Mouse (Mus musculus): ENCODE measurements around the gene Pde4d. TPM values are rescaled to one million over a fixed set of nuclear protein-coding genes. Genes with fewer than 3 reads are reported as not detected.

The Pde4d gene
- polyA plus RNA-seq, 1 experiment from 2014 or later = 14.6 TPM

DNA sequence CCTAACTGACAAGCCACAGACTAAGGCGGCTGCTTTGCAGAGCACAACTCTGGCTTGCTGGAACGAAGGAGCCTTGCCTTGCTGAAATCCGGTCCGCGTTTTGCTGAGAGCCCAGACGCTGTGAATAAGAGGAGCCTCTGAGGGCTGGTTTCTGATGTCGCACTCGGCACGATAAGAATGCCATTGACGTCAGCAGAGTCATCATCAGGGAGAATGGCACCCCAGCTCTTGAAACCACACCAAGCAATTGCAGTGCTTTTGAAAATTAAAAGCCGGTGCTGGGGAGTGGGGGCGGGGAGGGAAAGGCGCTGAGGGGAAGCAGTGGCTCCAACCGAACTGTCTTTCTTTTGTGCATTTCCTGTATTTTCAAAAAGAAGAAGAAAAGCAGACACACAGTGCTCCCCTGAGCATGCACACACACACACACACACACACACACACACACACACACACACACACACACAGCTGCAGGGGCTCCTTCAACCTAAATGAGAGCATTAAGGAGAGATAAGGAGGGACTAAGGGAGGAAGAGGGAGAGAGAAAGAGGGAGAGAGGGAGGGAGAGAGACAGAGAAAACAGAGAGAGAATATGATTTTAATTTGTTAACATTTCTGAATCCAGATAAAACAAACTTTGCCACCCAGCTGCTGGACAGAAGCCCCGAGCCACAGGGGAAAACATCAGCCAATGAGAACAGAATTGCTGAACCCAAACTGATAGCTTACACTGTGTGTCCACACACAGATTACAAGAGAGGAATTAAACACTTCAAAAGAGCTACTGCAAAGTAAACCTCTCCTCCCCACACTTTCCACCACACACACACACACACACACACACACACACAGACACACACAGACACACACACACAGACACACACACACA, 1372.9 kb downstream of the Pde4d start:
- Histone ChIP-seq H3K36me3 (replicated peaks; ENCODE audit: control insufficient read depth, insufficient read depth, low read depth, low read length) (no peaks in the 10 kb centered on the region), H3K4me3 (ENCODE audit: low read depth, low read length) (peak overlapping the region; percentile 9; the same call in 1 of the 2 replicates), H3K9me3 (replicated peaks; ENCODE audit: control insufficient read depth, low read length) (no peaks in the 10 kb centered on the region), H3K9ac (replicated peaks; ENCODE audit: low read length) (peak overlapping the region; percentile 37), H3K27ac (replicated peaks; ENCODE audit: low read depth, low read length) (peak overlapping the region; percentile 81), H3K4me1 (ENCODE audit: control insufficient read depth, insufficient read depth, low read length) (peaks cover 7% of the 10 kb centered on the region), H3K27me3 (ENCODE audit: control insufficient read depth, insufficient read depth, low read length) (no peaks in the 10 kb centered on the region), H3K4me2 (ENCODE audit: low read depth, low read length) (peak overlapping the region; percentile 28)
- DNase-seq (ENCODE audit: low spot score) = peak; percentile 98
- WGBS = under 1% methylated on average over 15 of the region's 15 CpGs
- ATAC-seq (replicated peaks; ENCODE audit: insufficient number of reproducible peaks, low FRiP score, low TSS enrichment, low read depth) = peak; percentile 93

DNA sequence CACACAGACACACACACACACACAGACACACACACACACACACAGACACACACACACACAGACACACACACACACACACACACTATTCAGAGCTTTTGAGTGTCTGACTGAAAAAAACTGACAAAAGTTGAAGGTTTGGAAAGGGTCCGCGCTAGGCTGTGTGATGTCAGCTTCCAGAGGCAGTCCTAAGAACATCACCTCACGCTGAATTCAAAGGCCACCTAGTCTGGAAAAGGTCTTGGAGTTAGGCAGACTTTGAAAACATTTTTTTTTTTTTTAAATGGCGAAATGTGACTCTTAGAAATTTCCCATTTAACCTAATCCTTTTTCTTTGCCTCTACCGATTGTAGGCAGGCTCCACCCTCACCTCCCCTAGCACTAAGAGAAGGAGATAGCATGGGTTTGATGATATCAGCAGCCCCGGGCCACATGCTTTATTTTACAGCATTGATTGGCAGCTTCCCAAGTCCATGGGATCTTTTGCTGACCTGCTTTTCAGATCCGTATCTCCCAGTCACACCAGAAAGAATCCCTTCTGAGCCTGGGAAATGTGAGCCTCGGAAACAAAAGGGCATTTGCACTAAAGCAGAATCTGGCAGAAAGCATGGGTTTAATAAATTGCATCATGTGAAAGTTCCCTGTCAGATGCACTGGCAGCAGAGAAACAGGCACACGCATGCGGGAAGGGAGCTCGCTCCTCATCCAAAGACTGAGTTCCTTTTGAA, 1373.7 kb downstream of the Pde4d start:
- Histone ChIP-seq H3K4me1 (ENCODE audit: control insufficient read depth, insufficient read depth, low read length) (peaks cover 7% of the 10 kb centered on the region), H3K9ac (replicated peaks; ENCODE audit: low read length) (no peak overlapping the region), H3K9me3 (replicated peaks; ENCODE audit: control insufficient read depth, low read length) (no peaks in the 10 kb centered on the region), H3K27ac (replicated peaks; ENCODE audit: low read depth, low read length) (peak overlapping the region; percentile 81), H3K4me2 (ENCODE audit: low read depth, low read length) (no peak overlapping the region; the same call in none of the 2 replicates), H3K27me3 (ENCODE audit: control insufficient read depth, insufficient read depth, low read length) (no peaks in the 10 kb centered on the region), H3K4me3 (ENCODE audit: low read depth, low read length) (no peak overlapping the region), H3K36me3 (replicated peaks; ENCODE audit: control insufficient read depth, insufficient read depth, low read depth, low read length) (no peaks in the 10 kb centered on the region)
- 13% methylated on average over 11 of the region's 11 CpGs for WGBS
- DNase-seq (ENCODE audit: low spot score) (peak; percentile 66), ATAC-seq (replicated peaks; ENCODE audit: insufficient number of reproducible peaks, low FRiP score, low TSS enrichment, low read depth) (0 out of 2 replicates have a peak, but pooled peaks have one; percentile 36)

DNA sequence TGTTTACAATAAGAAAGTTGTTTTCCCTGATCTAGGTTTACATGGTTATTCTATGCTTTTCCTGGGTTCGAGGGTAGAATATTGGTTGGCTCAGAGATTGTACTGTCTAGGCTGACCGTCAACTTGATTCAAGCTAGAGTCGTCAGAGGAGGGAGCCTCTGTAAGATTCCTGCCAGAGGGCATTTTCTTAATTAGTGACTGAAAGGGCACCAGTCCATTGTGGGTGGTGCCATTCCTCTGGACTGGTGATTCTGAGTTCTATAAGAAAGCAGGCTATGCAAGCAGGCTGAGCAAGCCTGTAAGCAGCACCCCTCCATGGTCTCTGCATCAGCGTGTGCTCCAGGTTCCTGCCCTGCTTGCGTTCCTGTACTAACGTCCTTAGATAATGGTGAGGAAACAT, 1376.1 kb downstream of the Pde4d start:
- Histone ChIP-seq H3K9me3 (replicated peaks; ENCODE audit: control insufficient read depth, low read length) (no peaks in the 10 kb centered on the region), H3K4me1 (ENCODE audit: control insufficient read depth, insufficient read depth, low read length) (peaks cover 5% of the 10 kb centered on the region), H3K36me3 (replicated peaks; ENCODE audit: control insufficient read depth, insufficient read depth, low read depth, low read length) (no peaks in the 10 kb centered on the region), H3K4me2 (ENCODE audit: low read depth, low read length) (no peak overlapping the region), H3K9ac (replicated peaks; ENCODE audit: low read length) (no peak overlapping the region), H3K27ac (replicated peaks; ENCODE audit: low read depth, low read length) (no peak overlapping the region), H3K27me3 (ENCODE audit: control insufficient read depth, insufficient read depth, low read length) (no peaks in the 10 kb centered on the region), H3K4me3 (ENCODE audit: low read depth, low read length) (no peak overlapping the region)
- WGBS = 78% methylated on average over 6 of the region's 6 CpGs
- DNase-seq (ENCODE audit: low spot score) = no peak
- ATAC-seq (replicated peaks; ENCODE audit: insufficient number of reproducible peaks, low FRiP score, low TSS enrichment, low read depth) = no peak

DNA sequence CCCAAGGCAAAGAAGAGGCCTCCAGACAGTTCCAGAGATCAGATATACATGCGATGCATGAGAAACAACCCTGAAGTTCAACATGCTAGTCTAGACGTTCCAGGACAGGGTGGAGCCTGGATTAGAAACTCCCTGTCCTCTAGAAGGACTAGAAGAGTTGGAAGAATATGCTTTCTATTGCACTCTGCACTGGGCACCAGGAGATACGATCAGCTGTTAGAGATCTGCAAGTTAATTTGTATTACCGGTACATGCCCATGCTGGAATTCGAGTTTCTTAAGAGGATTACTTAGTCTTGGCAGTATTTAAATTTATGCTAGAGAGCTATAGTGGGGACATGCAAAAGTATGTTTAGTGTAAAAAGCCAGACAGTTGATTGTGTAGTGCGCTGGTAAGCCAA, 1377.6 kb downstream of the Pde4d start:
- 91% methylated on average over 6 of the region's 6 CpGs for WGBS

DNA sequence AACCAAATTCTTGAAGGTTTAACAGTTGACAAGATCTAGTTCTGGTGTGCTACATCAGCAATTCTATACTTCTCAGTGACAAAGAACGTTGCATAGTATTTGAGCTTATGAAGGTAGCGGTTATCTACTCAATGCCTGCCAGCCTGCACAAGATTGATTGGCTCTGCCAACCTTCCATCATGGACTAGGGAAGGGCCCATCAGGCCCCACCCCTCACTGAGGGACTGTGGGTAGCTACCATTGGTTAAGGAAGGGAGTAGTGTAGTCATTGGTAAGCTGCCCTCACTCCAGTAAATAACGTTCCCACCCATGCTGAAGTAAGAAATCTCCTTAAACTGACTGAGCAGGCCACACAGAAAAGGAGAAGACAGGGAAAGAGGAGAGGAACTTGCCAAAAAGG, 1378.2 kb downstream of the Pde4d start:
- Histone ChIP-seq H3K4me3 (ENCODE audit: low read depth, low read length) (no peak overlapping the region), H3K9ac (replicated peaks; ENCODE audit: low read length) (no peak overlapping the region), H3K9me3 (replicated peaks; ENCODE audit: control insufficient read depth, low read length) (no peaks in the 10 kb centered on the region), H3K4me1 (ENCODE audit: control insufficient read depth, insufficient read depth, low read length) (no peaks in the 10 kb centered on the region), H3K27me3 (ENCODE audit: control insufficient read depth, insufficient read depth, low read length) (no peaks in the 10 kb centered on the region), H3K36me3 (replicated peaks; ENCODE audit: control insufficient read depth, insufficient read depth, low read depth, low read length) (no peaks in the 10 kb centered on the region), H3K4me2 (ENCODE audit: low read depth, low read length) (no peak overlapping the region), H3K27ac (replicated peaks; ENCODE audit: low read depth, low read length) (no peak overlapping the region)
- ATAC-seq (replicated peaks; ENCODE audit: insufficient number of reproducible peaks, low FRiP score, low TSS enrichment, low read depth) (no peak), DNase-seq (ENCODE audit: low spot score) (no peak)
- WGBS = 87% methylated on average over 3 of the region's 3 CpGs

More for the DNA sequence above, 1377.6 kb downstream of the Pde4d start:
- no peaks in the 10 kb centered on the region for H3K9me3 ChIP-seq (replicated peaks; ENCODE audit: control insufficient read depth, low read length)
- H3K27me3 ChIP-seq (ENCODE audit: control insufficient read depth, insufficient read depth, low read length) = no peaks in the 10 kb centered on the region
- no peaks in the 10 kb centered on the region for H3K4me1 ChIP-seq (ENCODE audit: control insufficient read depth, insufficient read depth, low read length)
- no peak overlapping the region for H3K4me3 ChIP-seq (ENCODE audit: low read depth, low read length)
- no peak overlapping the region for H3K9ac ChIP-seq (replicated peaks; ENCODE audit: low read length)
- H3K27ac ChIP-seq (replicated peaks; ENCODE audit: low read depth, low read length) = no peak overlapping the region
- H3K4me2 ChIP-seq (ENCODE audit: low read depth, low read length) = no peak overlapping the region
- H3K36me3 ChIP-seq (replicated peaks; ENCODE audit: control insufficient read depth, insufficient read depth, low read depth, low read length) = no peaks in the 10 kb centered on the region
- no peak for DNase-seq (ENCODE audit: low spot score)
- no peak for ATAC-seq (replicated peaks; ENCODE audit: insufficient number of reproducible peaks, low FRiP score, low TSS enrichment, low read depth)

DNA sequence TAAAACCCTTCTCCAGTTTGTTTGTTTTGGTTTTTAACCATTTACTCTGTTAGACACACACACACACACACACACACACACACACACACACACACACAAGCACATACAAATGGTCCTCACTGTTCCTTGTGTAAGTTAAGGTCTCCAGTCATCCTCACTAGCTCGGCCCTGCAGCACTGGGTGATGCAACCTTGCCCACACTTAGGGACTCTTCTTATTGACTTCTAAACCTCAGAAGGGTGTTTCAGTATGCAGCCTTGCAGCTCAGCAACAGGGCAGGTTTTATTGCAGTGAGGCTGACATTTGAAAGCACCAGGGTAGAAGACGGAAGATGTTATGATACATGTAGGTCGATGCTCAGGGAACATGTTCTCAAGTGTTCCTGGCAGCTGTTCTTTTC, 1379.7 kb downstream of the Pde4d start:
- no peak overlapping the region for H3K9ac ChIP-seq (replicated peaks; ENCODE audit: low read length)
- no peaks in the 10 kb centered on the region for H3K4me1 ChIP-seq (ENCODE audit: control insufficient read depth, insufficient read depth, low read length)
- no peak overlapping the region for H3K4me3 ChIP-seq (ENCODE audit: low read depth, low read length)
- DNase-seq (ENCODE audit: low spot score) (no peak), ATAC-seq (replicated peaks; ENCODE audit: insufficient number of reproducible peaks, low FRiP score, low TSS enrichment, low read depth) (no peak)
- no peaks in the 10 kb centered on the region for H3K9me3 ChIP-seq (replicated peaks; ENCODE audit: control insufficient read depth, low read length)
- WGBS = 86% methylated on average over 3 of the region's 3 CpGs
- no peaks in the 10 kb centered on the region for H3K27me3 ChIP-seq (ENCODE audit: control insufficient read depth, insufficient read depth, low read length)
- H3K4me2 ChIP-seq (ENCODE audit: low read depth, low read length) = no peak overlapping the region
- H3K36me3 ChIP-seq (replicated peaks; ENCODE audit: control insufficient read depth, insufficient read depth, low read depth, low read length) = no peaks in the 10 kb centered on the region
- no peak overlapping the region for H3K27ac ChIP-seq (replicated peaks; ENCODE audit: low read depth, low read length)

DNA sequence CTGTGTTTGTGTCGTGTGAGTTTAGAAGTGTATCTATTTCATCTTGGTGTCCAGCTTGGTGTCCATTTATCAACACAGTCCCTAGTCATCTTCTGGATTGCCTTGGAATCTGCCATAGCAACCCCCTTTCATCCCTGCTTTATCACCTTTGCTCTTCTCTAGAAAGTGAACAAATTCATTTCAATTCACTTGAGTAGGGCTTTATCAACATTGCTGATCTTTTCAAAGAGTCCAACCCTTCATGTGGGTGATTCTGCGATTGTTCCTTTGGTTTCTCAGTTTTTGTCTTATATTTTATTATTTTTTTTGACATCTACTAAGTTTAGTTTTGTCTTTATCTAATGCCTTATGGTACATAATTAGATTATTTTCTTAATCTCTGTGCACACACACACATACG, 1385.2 kb downstream of the Pde4d start:
- Histone ChIP-seq H3K27me3 (ENCODE audit: control insufficient read depth, insufficient read depth, low read length) (no peaks in the 10 kb centered on the region), H3K9me3 (replicated peaks; ENCODE audit: control insufficient read depth, low read length) (no peaks in the 10 kb centered on the region), H3K9ac (replicated peaks; ENCODE audit: low read length) (no peak overlapping the region), H3K4me1 (ENCODE audit: control insufficient read depth, insufficient read depth, low read length) (no peaks in the 10 kb centered on the region), H3K4me3 (ENCODE audit: low read depth, low read length) (no peak overlapping the region), H3K27ac (replicated peaks; ENCODE audit: low read depth, low read length) (no peak overlapping the region), H3K4me2 (ENCODE audit: low read depth, low read length) (no peak overlapping the region), H3K36me3 (replicated peaks; ENCODE audit: control insufficient read depth, insufficient read depth, low read depth, low read length) (no peaks in the 10 kb centered on the region)
- DNase-seq (ENCODE audit: low spot score) (no peak), ATAC-seq (replicated peaks; ENCODE audit: insufficient number of reproducible peaks, low FRiP score, low TSS enrichment, low read depth) (no peak)
- 92% methylated on average over 3 of the region's 3 CpGs for WGBS

DNA sequence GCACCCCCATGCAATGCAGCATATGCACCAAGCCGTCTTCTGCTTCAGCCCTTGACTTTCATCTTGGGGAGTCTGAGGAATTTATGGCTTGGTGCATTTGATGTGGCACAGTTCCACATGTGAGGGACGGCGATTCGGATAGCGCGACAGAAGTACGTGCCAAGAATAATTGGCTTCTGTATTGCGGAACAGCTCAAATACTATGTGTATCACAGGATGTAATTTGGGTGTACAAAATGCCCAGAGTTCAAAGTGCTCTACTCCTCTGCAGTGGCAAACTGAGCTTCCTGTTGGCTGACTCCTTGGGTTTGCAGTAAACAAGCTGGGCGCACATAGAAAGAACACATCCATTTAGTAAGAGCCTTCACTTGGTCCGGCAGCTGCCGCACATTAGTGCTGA, 1387.7 kb downstream of the Pde4d start:
- H3K9ac ChIP-seq (replicated peaks; ENCODE audit: low read length) = no peak overlapping the region
- no peaks in the 10 kb centered on the region for H3K4me1 ChIP-seq (ENCODE audit: control insufficient read depth, insufficient read depth, low read length)
- no peak overlapping the region for H3K4me2 ChIP-seq (ENCODE audit: low read depth, low read length)
- WGBS = 82% methylated on average over 11 of the region's 11 CpGs
- no peaks in the 10 kb centered on the region for H3K27me3 ChIP-seq (ENCODE audit: control insufficient read depth, insufficient read depth, low read length)
- H3K36me3 ChIP-seq (replicated peaks; ENCODE audit: control insufficient read depth, insufficient read depth, low read depth, low read length) = no peaks in the 10 kb centered on the region
- DNase-seq (ENCODE audit: low spot score) (no peak), ATAC-seq (replicated peaks; ENCODE audit: insufficient number of reproducible peaks, low FRiP score, low TSS enrichment, low read depth) (no peak)
- no peaks in the 10 kb centered on the region for H3K9me3 ChIP-seq (replicated peaks; ENCODE audit: control insufficient read depth, low read length)
- no peak overlapping the region for H3K27ac ChIP-seq (replicated peaks; ENCODE audit: low read depth, low read length)
- H3K4me3 ChIP-seq (ENCODE audit: low read depth, low read length) = no peak overlapping the region

All from embryonic facial prominence, embryonic 11.5 days (tissue).